Mouse (Mus musculus): ENCODE results near the gene Smcp. TPM values are rescaled to one million over a fixed set of nuclear protein-coding genes. Genes with fewer than 3 reads are reported as not detected.

The Smcp gene
- polyA plus RNA-seq (2016; fragmentation: Nextera tagmentation; extraction: Ambion mirVana): not detected in 2 replicates

- H3K4me3 ChIP-seq (replicated peaks): no peak within 1 kb of the TSS
- no peak for ATAC-seq (ENCODE audit: insufficient number of reproducible peaks, insufficient read depth, low FRiP score, low TSS enrichment, low read depth)
- H3K9me3 ChIP-seq: no peaks in the 10 kb centered on the region
- no peaks in the 10 kb centered on the region for H3K36me3 ChIP-seq
- no peak within 1 kb of the TSS for H3K27ac ChIP-seq
- no peaks in the 10 kb centered on the region for H3K4me1 ChIP-seq (replicated peaks)
- H3K9ac ChIP-seq (replicated peaks): no peak within 1 kb of the TSS
- no peak within 1 kb of the TSS for H3K4me2 ChIP-seq
- WGBS: 69% methylated on average over 1 of the region's 1 CpGs
- no peaks in the 10 kb centered on the region for H3K27me3 ChIP-seq
Measured at GRCm38 (mm10) chr3:92588858-92589257, at the start of gene Smcp. Smcp (minus strand) TSS chr3:92588997.

DNA sequence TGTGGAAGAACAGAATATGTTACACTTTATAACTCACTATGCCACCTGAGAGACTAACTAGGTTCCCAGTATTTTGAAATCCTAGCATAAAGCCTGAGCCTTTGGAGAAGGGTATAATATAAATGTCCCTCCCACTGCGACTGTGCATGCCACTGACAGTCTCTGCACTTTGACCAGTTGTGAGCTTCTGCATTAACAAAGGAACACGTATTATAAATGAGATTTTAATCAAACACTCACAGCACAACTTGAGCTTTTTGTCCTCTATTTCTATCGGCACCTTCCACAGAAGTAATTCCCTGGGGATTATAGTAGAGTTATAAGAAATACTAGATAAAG is 49.8 kb upstream of the Smcp start:
- Histone ChIP-seq H3K4me1 (replicated peaks) (no peaks in the 10 kb centered on the region), H3K27ac (no peak overlapping the region), H3K9me3 (no peaks in the 10 kb centered on the region), H3K4me2 (no peak overlapping the region), H3K27me3 (no peaks in the 10 kb centered on the region), H3K36me3 (no peaks in the 10 kb centered on the region), H3K9ac (replicated peaks) (no peak overlapping the region), H3K4me3 (replicated peaks) (no peak overlapping the region)
- no peak for ATAC-seq (ENCODE audit: insufficient number of reproducible peaks, insufficient read depth, low FRiP score, low TSS enrichment, low read depth)
- 83% methylated on average over 3 of the region's 3 CpGs for WGBS

- Histone ChIP-seq H3K36me3 (no peaks in the 10 kb centered on the region), H3K4me2 (no peak overlapping the region), H3K4me1 (replicated peaks) (no peaks in the 10 kb centered on the region), H3K4me3 (replicated peaks) (no peak overlapping the region), H3K9me3 (no peaks in the 10 kb centered on the region), H3K27me3 (no peaks in the 10 kb centered on the region), H3K9ac (replicated peaks) (no peak overlapping the region), H3K27ac (no peak overlapping the region)
- ATAC-seq (ENCODE audit: insufficient number of reproducible peaks, insufficient read depth, low FRiP score, low TSS enrichment, low read depth): no peak
- 49% methylated on average over 1 of the region's 1 CpGs for WGBS
Measured at GRCm38 (mm10) chr3:92637745-92638652, 49.2 kb upstream of the Smcp start.

DNA sequence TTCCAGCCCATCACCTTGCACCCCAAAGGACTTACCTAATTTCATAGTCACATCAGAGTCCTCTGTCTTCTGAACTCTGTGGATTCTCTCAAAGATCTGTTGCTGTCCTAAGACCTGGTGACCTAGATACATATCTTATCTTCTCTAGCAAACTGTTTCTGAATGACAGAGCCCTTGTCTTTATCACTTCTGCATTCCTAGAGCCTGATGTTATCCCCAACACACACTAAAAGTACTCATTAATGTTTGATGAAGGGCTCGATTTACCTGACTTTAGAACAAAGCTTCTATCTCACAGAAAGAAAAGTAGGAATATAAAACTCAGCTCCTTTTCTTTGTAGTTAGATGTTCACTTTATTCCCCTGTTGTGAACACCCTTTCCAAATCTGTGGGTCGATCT is 32.8 kb upstream of the Smcp start, which contains the start of gene Lce6a:
Gene Lce6a, minus strand, starts transcription at position 101 of the 400 bp plus-strand sequence.
- H3K9ac ChIP-seq (replicated peaks): no peak within 1 kb of the TSS
- WGBS: 82% methylated on average over 2 of the region's 2 CpGs
- H3K27me3 ChIP-seq: no peaks in the 10 kb centered on the region
- ATAC-seq (ENCODE audit: insufficient number of reproducible peaks, insufficient read depth, low FRiP score, low TSS enrichment, low read depth): no peak
- H3K4me1 ChIP-seq (replicated peaks): no peaks in the 10 kb centered on the region
- no peak within 1 kb of the TSS for H3K4me2 ChIP-seq
- no peak within 1 kb of the TSS for H3K27ac ChIP-seq
- no peak within 1 kb of the TSS for H3K4me3 ChIP-seq (replicated peaks)
- H3K9me3 ChIP-seq: no peaks in the 10 kb centered on the region
- H3K36me3 ChIP-seq: no peaks in the 10 kb centered on the region

DNA sequence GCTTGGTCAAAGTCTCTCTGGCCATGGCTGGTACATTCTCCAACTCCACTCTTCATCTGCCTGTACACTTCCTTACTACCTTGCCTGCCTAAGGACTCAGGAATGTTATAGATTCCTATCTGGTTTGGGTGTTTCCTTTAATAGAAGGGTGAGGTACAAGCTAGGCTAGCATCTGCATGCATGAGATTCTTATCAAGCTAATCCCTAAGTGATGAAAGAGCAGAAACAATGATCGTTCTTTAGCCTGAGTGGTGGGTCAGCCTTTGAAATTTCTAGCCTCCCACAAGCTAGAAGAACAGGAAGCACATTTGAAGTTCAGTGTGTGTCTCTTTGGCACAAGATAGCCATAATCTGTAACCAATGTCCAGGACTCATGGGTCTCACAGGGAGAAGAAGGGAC is 21.0 kb upstream of the Smcp start:
- no peaks in the 10 kb centered on the region for H3K36me3 ChIP-seq
- no peak overlapping the region for H3K4me3 ChIP-seq (replicated peaks)
- H3K9ac ChIP-seq (replicated peaks): no peak overlapping the region
- H3K4me1 ChIP-seq (replicated peaks): no peaks in the 10 kb centered on the region
- no peaks in the 10 kb centered on the region for H3K27me3 ChIP-seq
- H3K27ac ChIP-seq: no peak overlapping the region
- ATAC-seq (ENCODE audit: insufficient number of reproducible peaks, insufficient read depth, low FRiP score, low TSS enrichment, low read depth): no peak
- WGBS: 52% methylated on average over 1 of the region's 1 CpGs
- H3K9me3 ChIP-seq: no peaks in the 10 kb centered on the region
- H3K4me2 ChIP-seq: no peak overlapping the region

- no peak within 1 kb of the TSS for H3K27ac ChIP-seq
- no peaks in the 10 kb centered on the region for H3K36me3 ChIP-seq
- ATAC-seq (ENCODE audit: insufficient number of reproducible peaks, insufficient read depth, low FRiP score, low TSS enrichment, low read depth): no peak
- H3K9me3 ChIP-seq: no peaks in the 10 kb centered on the region
- no peaks in the 10 kb centered on the region for H3K27me3 ChIP-seq
- no peak within 1 kb of the TSS for H3K4me2 ChIP-seq
- no peaks in the 10 kb centered on the region for H3K4me1 ChIP-seq (replicated peaks)
- no peak within 1 kb of the TSS for H3K4me3 ChIP-seq (replicated peaks)
- H3K9ac ChIP-seq (replicated peaks): no peak within 1 kb of the TSS
Measured at GRCm38 (mm10) chr3:92607392-92607791, 18.6 kb upstream of the Smcp start, which contains the start of gene 2210017I01Rik. 2210017I01Rik (minus strand) TSS chr3:92607492.

GRCm38 (mm10) chr3:92602169-92602568 is 13.4 kb upstream of the Smcp start:
- Histone ChIP-seq H3K4me3 (replicated peaks) (no peak overlapping the region), H3K4me2 (no peak overlapping the region), H3K9me3 (no peaks in the 10 kb centered on the region), H3K9ac (replicated peaks) (no peak overlapping the region), H3K36me3 (no peaks in the 10 kb centered on the region), H3K4me1 (replicated peaks) (no peaks in the 10 kb centered on the region), H3K27ac (no peak overlapping the region), H3K27me3 (no peaks in the 10 kb centered on the region)
- ATAC-seq (ENCODE audit: insufficient number of reproducible peaks, insufficient read depth, low FRiP score, low TSS enrichment, low read depth): no peak
- 35% methylated on average over 1 of the region's 1 CpGs for WGBS

DNA sequence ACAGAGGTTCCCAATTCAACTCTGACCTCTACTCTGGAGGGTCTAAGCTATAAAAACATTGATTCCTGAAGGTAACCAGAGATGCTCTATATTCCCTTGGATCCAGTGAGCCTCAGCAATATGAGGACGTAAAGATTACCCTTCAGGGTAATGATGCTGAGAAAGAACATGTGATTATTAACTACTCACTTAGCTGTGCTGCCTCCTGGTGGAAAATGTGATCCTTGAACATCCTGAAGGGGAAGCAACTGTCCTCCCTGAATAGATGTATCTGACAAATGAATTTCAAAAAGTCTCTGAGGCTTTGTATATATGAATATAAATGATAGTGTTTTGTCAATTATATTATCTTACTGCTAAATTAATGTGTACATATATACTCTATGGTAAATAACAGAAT is 11.7 kb upstream of the Smcp start:
- H3K4me2 ChIP-seq: no peak overlapping the region
- H3K27ac ChIP-seq: no peak overlapping the region
- no peak overlapping the region for H3K9ac ChIP-seq (replicated peaks)
- H3K9me3 ChIP-seq: no peaks in the 10 kb centered on the region
- no peak for ATAC-seq (ENCODE audit: insufficient number of reproducible peaks, insufficient read depth, low FRiP score, low TSS enrichment, low read depth)
- H3K27me3 ChIP-seq: no peaks in the 10 kb centered on the region
- no peaks in the 10 kb centered on the region for H3K4me1 ChIP-seq (replicated peaks)
- no peaks in the 10 kb centered on the region for H3K36me3 ChIP-seq
- no peak overlapping the region for H3K4me3 ChIP-seq (replicated peaks)
- 47% methylated on average over 1 of the region's 1 CpGs for WGBS

GRCm38 (mm10) chr3:92599973-92600372 is 11.2 kb upstream of the Smcp start:
- ATAC-seq (ENCODE audit: insufficient number of reproducible peaks, insufficient read depth, low FRiP score, low TSS enrichment, low read depth): no peak
- Histone ChIP-seq H3K4me1 (replicated peaks) (no peaks in the 10 kb centered on the region), H3K4me2 (no peak overlapping the region), H3K9ac (replicated peaks) (no peak overlapping the region), H3K27ac (no peak overlapping the region), H3K27me3 (no peaks in the 10 kb centered on the region), H3K9me3 (no peaks in the 10 kb centered on the region), H3K4me3 (replicated peaks) (no peak overlapping the region), H3K36me3 (no peaks in the 10 kb centered on the region)

DNA sequence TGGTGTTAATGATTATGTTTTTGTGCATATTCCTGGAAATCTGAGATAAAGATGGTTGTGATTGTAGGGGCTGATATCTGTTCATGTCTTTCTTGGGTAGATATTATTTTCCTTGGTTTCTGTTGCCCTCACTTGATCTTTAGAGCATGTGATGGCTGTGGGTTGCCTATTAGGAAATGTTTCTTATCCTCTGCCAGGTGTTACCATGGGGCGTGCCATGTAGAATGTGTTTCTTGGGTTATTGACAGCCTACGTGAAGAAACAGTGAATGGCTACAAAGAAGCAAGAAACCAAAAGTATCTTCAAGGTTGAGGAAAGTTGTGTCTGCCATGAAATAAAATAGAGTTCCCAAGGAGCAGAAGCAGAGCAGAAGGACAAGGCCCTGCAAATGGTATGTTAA is 9.6 kb upstream of the Smcp start:
- H3K4me1 ChIP-seq (replicated peaks): no peaks in the 10 kb centered on the region
- no peak for ATAC-seq (ENCODE audit: insufficient number of reproducible peaks, insufficient read depth, low FRiP score, low TSS enrichment, low read depth)
- no peaks in the 10 kb centered on the region for H3K9me3 ChIP-seq
- H3K27me3 ChIP-seq: no peaks in the 10 kb centered on the region
- H3K4me3 ChIP-seq (replicated peaks): no peak overlapping the region
- no peak overlapping the region for H3K27ac ChIP-seq
- 94% methylated on average over 2 of the region's 2 CpGs for WGBS
- H3K4me2 ChIP-seq: no peak overlapping the region
- no peak overlapping the region for H3K9ac ChIP-seq (replicated peaks)
- no peaks in the 10 kb centered on the region for H3K36me3 ChIP-seq

DNA sequence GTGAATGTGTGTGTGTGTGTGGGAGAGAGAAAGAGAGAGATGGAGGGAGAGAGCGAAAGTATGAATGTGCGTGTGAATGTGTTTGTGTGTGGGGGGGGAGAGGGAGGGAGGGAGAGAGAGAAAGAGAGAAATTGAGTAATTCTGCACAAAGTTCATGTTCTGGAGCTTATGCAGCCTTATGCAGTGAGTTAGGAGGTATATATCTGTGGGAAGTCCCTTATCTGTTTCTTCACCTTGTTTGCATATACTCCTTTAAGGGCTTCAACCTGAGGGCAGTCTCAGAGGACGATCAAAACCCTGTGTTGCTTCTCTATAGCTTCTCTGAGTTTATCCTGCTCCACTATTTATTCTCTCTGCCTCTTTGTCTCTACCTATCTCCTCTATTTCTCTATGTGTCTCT is 1.6 kb downstream of the Smcp start:
- H3K9ac ChIP-seq (replicated peaks): no peak overlapping the region
- no peaks in the 10 kb centered on the region for H3K4me1 ChIP-seq (replicated peaks)
- WGBS: 42% methylated on average over 1 of the region's 3 CpGs
- no peaks in the 10 kb centered on the region for H3K9me3 ChIP-seq
- no peak overlapping the region for H3K4me2 ChIP-seq
- H3K27ac ChIP-seq: no peak overlapping the region
- no peak overlapping the region for H3K4me3 ChIP-seq (replicated peaks)
- no peak for ATAC-seq (ENCODE audit: insufficient number of reproducible peaks, insufficient read depth, low FRiP score, low TSS enrichment, low read depth)
- no peaks in the 10 kb centered on the region for H3K27me3 ChIP-seq
- H3K36me3 ChIP-seq: no peaks in the 10 kb centered on the region

- Histone ChIP-seq H3K9ac (replicated peaks) (no peak overlapping the region), H3K4me2 (no peak overlapping the region), H3K36me3 (no peaks in the 10 kb centered on the region), H3K27ac (no peak overlapping the region), H3K4me1 (replicated peaks) (no peaks in the 10 kb centered on the region), H3K4me3 (replicated peaks) (no peak overlapping the region), H3K27me3 (no peaks in the 10 kb centered on the region), H3K9me3 (no peaks in the 10 kb centered on the region)
- ATAC-seq (ENCODE audit: insufficient number of reproducible peaks, insufficient read depth, low FRiP score, low TSS enrichment, low read depth): no peak
- 65% methylated on average over 1 of the region's 1 CpGs for WGBS
Measured at GRCm38 (mm10) chr3:92585055-92585454, 3.7 kb downstream of the Smcp start.

Measured in limb, embryonic 12.5 days (tissue).